Mouse (Mus musculus) left cerebral cortex, adult 2 months (tissue): ENCODE measurements at regions not wholly inside any gene's neighbourhood (a gene's known extent, or its start where the extent isn't known, plus 50 kb on each side); places are given as distances from the start of the nearest gene placed in this dataset.

ENCODE experiments used
- DNase-seq, 2 experiments: peaks; one replicate each; pipeline ENCODE4 v3.0.0; 2021 to 2022; ENCODE audit warnings: low spot score in 2 of 2, mixed read lengths in 1 of 2; ENCODE audit errors: extremely low spot score in 1 of 2
- H3K27ac ChIP-seq: fragments of 200-600 bp; 2 replicates; pipeline ENCODE4 v1.8.1; 2022
- H3K4me3 ChIP-seq: fragments of 200-600 bp; 2 replicates; pipeline ENCODE4 v1.8.1; 2022
- CTCF ChIP-seq: fragments of 200-600 bp; IDR thresholded peaks from 2 replicates; pipeline ENCODE4 v1.8.1; 2022; ENCODE audit warnings: antibody characterized with exemption, mild to moderate bottlenecking, moderate library complexity
- intact Hi-C: fragments of 180-260 bp; cut with DNase I; formaldehyde crosslinking; loops from one replicate; pipeline ENCODE4 v1.15.1; 2025

GRCm38 (mm10) chr3:41492031-41492726, 63.4 kb upstream of the Jade1 start:
- no peak overlapping the region for H3K27ac ChIP-seq
- intact Hi-C loops, result no loop called here
- DNase-seq, result no peak
- H3K4me3 ChIP-seq, result no peak overlapping the region
- no peak; the same call in 1 of the 2 replicates for TF ChIP-seq CTCF

- TF ChIP-seq CTCF, result no peak
- H3K4me3 ChIP-seq, result no peak overlapping the region
- intact Hi-C loops, result no loop called here
- H3K27ac ChIP-seq, result no peak overlapping the region
- DNase-seq, result no peak
Observed at GRCm38 (mm10) chr3:41491185-41491584, 64.3 kb upstream of the Jade1 start.

GRCm38 (mm10) chr3:41489998-41490397, 65.5 kb upstream of the Jade1 start:
- intact Hi-C loops, result no loop called here
- no peak for TF ChIP-seq CTCF
- DNase-seq, result no peak
- no peak overlapping the region for H3K27ac ChIP-seq
- H3K4me3 ChIP-seq, result no peak overlapping the region

GRCm38 (mm10) chr3:41489571-41489970, 66.0 kb upstream of the Jade1 start:
- intact Hi-C loops, result no loop called here
- TF ChIP-seq CTCF, result no peak
- Histone ChIP-seq H3K27ac (no peak overlapping the region), H3K4me3 (no peak overlapping the region)
- no peak for DNase-seq

- no peak overlapping the region for H3K4me3 ChIP-seq
- no peak overlapping the region for H3K27ac ChIP-seq
- intact Hi-C loops, result no loop called here
- no peak for DNase-seq
- TF ChIP-seq CTCF, result no peak
Observed at GRCm38 (mm10) chr3:41488229-41488774, 67.2 kb upstream of the Jade1 start.

- H3K4me3 ChIP-seq, result no peak overlapping the region
- TF ChIP-seq CTCF, result no peak
- H3K27ac ChIP-seq, result no peak overlapping the region
- intact Hi-C loops, result no loop called here
- DNase-seq, result no peak
Observed at GRCm38 (mm10) chr3:41484920-41485319, 70.6 kb upstream of the Jade1 start.

GRCm38 (mm10) chr3:41483582-41483981, 71.9 kb upstream of the Jade1 start:
- no peak for TF ChIP-seq CTCF
- intact Hi-C loops, result no loop called here
- no peak for DNase-seq
- no peak overlapping the region for H3K4me3 ChIP-seq
- H3K27ac ChIP-seq, result no peak overlapping the region

GRCm38 (mm10) chr3:41482881-41483494, 72.5 kb upstream of the Jade1 start:
- Histone ChIP-seq H3K27ac (no peak overlapping the region), H3K4me3 (no peak overlapping the region)
- intact Hi-C loops, result no loop called here
- DNase-seq, result no peak
- TF ChIP-seq CTCF, result no peak

- intact Hi-C loops, result no loop called here
- H3K27ac ChIP-seq, result no peak overlapping the region
- H3K4me3 ChIP-seq, result no peak overlapping the region
- DNase-seq, result no peak
- no peak for TF ChIP-seq CTCF
Observed at GRCm38 (mm10) chr3:41480186-41480585, 75.3 kb upstream of the Jade1 start.

- intact Hi-C loops, result no loop called here
- Histone ChIP-seq H3K4me3 (no peak overlapping the region), H3K27ac (no peak overlapping the region)
- no peak for DNase-seq
- TF ChIP-seq CTCF, result no peak
Observed at GRCm38 (mm10) chr3:41478971-41479370, 76.6 kb upstream of the Jade1 start.

GRCm38 (mm10) chr3:41476516-41476915, 79.0 kb upstream of the Jade1 start:
- Histone ChIP-seq H3K4me3 (no peak overlapping the region), H3K27ac (no peak overlapping the region; the same call in 1 of the 2 replicates)
- no peak; the same call in 1 of the 2 replicates for TF ChIP-seq CTCF
- intact Hi-C loops, result loop anchor here (2.0 kb wide), 1 partner anchor 88 kb away; no protein-coding TSS in a partner anchor
- no peak for DNase-seq

- TF ChIP-seq CTCF, result no peak
- no peak overlapping the region for H3K27ac ChIP-seq
- DNase-seq, result no peak
- intact Hi-C loops, result no loop called here
- no peak overlapping the region for H3K4me3 ChIP-seq
Observed at GRCm38 (mm10) chr3:41472586-41472985, 82.9 kb upstream of the Jade1 start.
